Mouse (Mus musculus) hindbrain, postnatal 0 days (tissue): ENCODE results near the gene Rab5if. TPM values are rescaled to one million over a fixed set of nuclear protein-coding genes. Genes with fewer than 3 reads are reported as not detected.
"Not testable (repeated sequence)": the region's sequence is repeated elsewhere in the genome, so short reads cannot be mapped to it uniquely, and the experiment has no call there.

Experiments used
- ATAC-seq: fragments of 200-750 bp; cut with Nextera tagmentation; 2 replicates; pipeline ENCODE4 v1.8.0; 2017; ENCODE audit warnings: mild to moderate bottlenecking, moderate TSS enrichment, moderate library complexity
- DNase-seq: peaks from one replicate; pipeline ENCODE4 v3.0.0-alpha.2; 2015; ENCODE audit warnings: low spot score
- H3K27ac ChIP-seq: fragments of 300-500 bp; sonication (generic); 2 replicates; pipeline ENCODE4 v1.5.1; 2014; ENCODE audit warnings: mild to moderate bottlenecking
- H3K27me3 ChIP-seq: fragments of 300-500 bp; sonication (generic); 2 replicates; pipeline ENCODE4 v1.6.1; 2014; ENCODE audit warnings: low read length, mixed read lengths; ENCODE audit not compliant: insufficient read depth
- H3K36me3 ChIP-seq: fragments of 300-500 bp; sonication (generic); 2 replicates; pipeline ENCODE4 v1.6.1; 2014; ENCODE audit warnings: low read length, mixed read lengths; ENCODE audit not compliant: insufficient read depth
- H3K4me1 ChIP-seq: fragments of 300-500 bp; sonication (generic); 2 replicates; pipeline ENCODE4 v1.6.1; 2014; ENCODE audit warnings: antibody characterized with exemption, low read length, mixed read lengths; ENCODE audit not compliant: insufficient read depth
- H3K4me2 ChIP-seq: fragments of 300-500 bp; sonication (generic); 2 replicates; pipeline ENCODE4 v1.6.1; 2014; ENCODE audit warnings: low read depth, mild to moderate bottlenecking, low read length, moderate library complexity, mixed read lengths
- H3K4me3 ChIP-seq: fragments of 300-500 bp; sonication (generic); 2 replicates; pipeline ENCODE4 v1.5.1; 2014; ENCODE audit warnings: low read length
- H3K9ac ChIP-seq: fragments of 300-500 bp; sonication (generic); replicated peaks from 2 replicates; pipeline ENCODE4 v1.6.1; 2014; ENCODE audit warnings: mild to moderate bottlenecking, low read length, moderate library complexity, mixed read lengths
- H3K9me3 ChIP-seq: fragments of 300-500 bp; sonication (generic); 2 replicates; pipeline ENCODE4 v1.6.1; 2016; ENCODE audit warnings: low read length, mixed read lengths
- CTCF ChIP-seq: IDR thresholded peaks from 2 replicates; pipeline ENCODE4 v1.5.1; 2016; ENCODE audit warnings: antibody characterized with exemption, control low read depth, low read depth
- WGBS: fragments of 180-500 bp; shearing (Covaris S2); extraction: QIAGEN DNeasy Blood & Tissue Kit; methylation state at CpG from one replicate; pipeline ENCODE4 v1.1.7; 2014; 5-methylcytosine and 5-hydroxymethylcytosine counted together
- polyA plus RNA-seq: library from polyadenylated mRNA; unstranded; fragments of >200 nt; fragmentation: Nextera tagmentation; extraction: Ambion mirVana; gene quantifications from 2 replicates; pipeline ENCODE4 v1.2.1, GENCODE M21; 2015
- total RNA-seq: library from RNA; depleted of rRNA; stranded (reverse); fragments of >200 nt; gene quantifications from 2 replicates; pipeline ENCODE4 v1.2.3, GENCODE M21; 2014

The Rab5if gene
- total and polyA plus RNA-seq, 2 experiments from 2014 or later, result 135 to 158 TPM

DNA sequence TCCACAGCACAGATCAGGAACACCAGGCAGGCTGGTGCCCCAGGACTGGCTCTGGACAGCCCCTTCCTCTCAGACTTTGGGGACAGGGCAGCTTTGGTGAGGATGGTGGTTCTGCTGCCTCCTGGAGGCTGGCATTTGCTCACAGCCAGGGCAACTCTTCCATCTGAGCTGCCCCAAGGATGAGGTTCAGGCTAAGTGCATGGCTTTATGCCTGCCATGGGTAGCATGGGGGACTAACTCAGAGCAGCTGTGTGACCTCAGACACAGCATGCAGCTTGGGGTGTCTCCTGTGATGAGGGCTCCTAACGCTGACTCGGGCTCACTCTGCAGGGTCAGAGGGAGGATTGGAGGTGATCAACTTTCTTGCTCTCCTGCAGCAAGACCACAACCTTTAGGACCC lies 22.7 kb downstream of the Rab5if start:
- H3K27ac ChIP-seq, DNase-seq, H3K4me1 ChIP-seq, H3K4me3 ChIP-seq, H3K27me3 ChIP-seq, H3K9ac ChIP-seq, ATAC-seq, H3K9me3 ChIP-seq, H3K36me3 ChIP-seq, H3K4me2 ChIP-seq: not testable (repeated sequence)
- WGBS, result 80% methylated on average over 2 of the region's 2 CpGs
- TF ChIP-seq CTCF, result peak; percentile 29

DNA sequence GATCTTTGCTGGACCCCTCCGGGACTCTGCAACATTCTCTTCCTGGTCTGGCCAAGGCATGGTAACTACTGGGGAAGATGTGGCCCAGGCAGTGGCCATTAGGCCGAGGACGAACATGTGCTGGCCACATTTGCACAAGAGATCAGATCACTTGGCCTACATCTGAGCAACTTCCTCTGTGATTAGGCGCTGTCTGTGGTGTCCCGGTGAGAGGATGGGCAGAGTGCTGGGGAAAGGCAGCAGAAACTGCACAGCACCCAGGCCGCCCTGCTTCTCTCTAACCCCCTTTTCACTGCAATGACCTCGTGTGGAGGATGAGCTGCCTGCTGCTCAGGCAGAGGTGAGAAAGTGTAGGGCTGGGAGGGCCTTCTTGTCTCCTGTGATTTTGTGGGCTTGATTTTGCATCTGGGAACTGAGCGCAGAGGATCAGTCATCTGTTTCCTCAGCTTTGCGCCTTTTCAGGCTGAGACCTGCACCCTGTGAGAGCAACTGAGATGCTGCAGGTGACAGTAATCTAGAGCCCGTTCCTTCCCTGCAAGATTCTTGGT lies 23.2 kb downstream of the Rab5if start:
- WGBS, result 86% methylated on average over 10 of the region's 10 CpGs
- no peak overlapping the region for H3K27ac ChIP-seq
- no peak overlapping the region for H3K9ac ChIP-seq
- TF ChIP-seq CTCF, result no peak
- H3K4me1 ChIP-seq, result no peaks in the 10 kb centered on the region
- DNase-seq, result no peak
- H3K27me3 ChIP-seq, result no peaks in the 10 kb centered on the region
- no peaks in the 10 kb centered on the region for H3K9me3 ChIP-seq
- no peak overlapping the region for H3K4me2 ChIP-seq
- H3K36me3 ChIP-seq, result no peaks in the 10 kb centered on the region
- no peak overlapping the region for H3K4me3 ChIP-seq
- ATAC-seq, result no peak

DNA sequence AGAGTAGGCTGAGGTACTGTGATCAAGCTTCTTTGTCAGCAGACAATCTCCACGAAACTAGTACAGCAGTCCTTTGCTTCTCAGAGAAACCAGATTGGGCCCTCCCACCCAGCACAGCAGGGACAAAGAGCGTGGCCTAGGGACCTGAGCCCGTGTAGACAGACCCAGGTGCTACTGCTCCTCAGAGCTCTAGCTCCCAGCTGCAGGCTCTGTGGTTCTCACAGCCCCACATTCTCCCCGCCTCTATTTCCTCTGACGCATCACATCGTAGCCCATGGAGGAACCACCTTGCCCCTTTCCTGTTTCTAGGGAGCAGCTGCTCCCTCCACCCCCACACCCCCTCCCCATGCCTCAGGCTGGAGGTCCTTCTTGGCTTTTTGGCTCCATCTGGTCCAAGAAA lies 24.1 kb downstream of the Rab5if start, which contains the start of gene Sla2:
Gene Sla2, minus strand, starts transcription at position 176 of the 400 bp plus-strand sequence.
- DNase-seq (no peak), ATAC-seq (no peak)
- no peak for TF ChIP-seq CTCF
- Histone ChIP-seq H3K4me1 (no peaks in the 10 kb centered on the region), H3K27me3 (no peaks in the 10 kb centered on the region), H3K4me2 (no peak within 1 kb of the TSS), H3K9ac (no peak within 1 kb of the TSS), H3K9me3 (no peaks in the 10 kb centered on the region), H3K4me3 (no peak within 1 kb of the TSS), H3K36me3 (no peaks in the 10 kb centered on the region), H3K27ac (no peak within 1 kb of the TSS)
- 71% methylated on average over 6 of the region's 6 CpGs for WGBS

DNA sequence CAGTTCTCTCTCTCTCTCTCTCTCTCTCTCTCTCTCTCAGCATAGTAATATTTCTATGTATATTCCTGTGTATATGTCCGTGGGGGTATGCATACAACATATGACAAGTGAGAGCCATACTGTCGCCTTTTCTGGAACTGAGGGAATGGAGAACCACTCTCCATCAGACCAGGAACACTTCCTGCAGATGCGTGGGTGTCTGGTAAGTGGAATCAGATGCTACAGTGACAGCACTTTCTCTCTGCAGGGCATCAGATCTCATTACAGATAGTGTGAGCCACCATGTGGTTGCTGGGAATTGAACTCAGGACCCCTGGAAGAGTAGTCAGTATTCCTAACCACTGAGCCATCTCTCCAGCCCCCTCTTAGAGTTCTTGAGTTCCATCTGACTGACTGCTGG lies 25.6 kb downstream of the Rab5if start:
- Histone ChIP-seq H3K36me3 (no peaks in the 10 kb centered on the region), H3K27ac (no peak overlapping the region), H3K4me1 (peaks cover 4% of the 10 kb centered on the region), H3K9ac (no peak overlapping the region), H3K27me3 (no peaks in the 10 kb centered on the region), H3K9me3 (no peaks in the 10 kb centered on the region), H3K4me3 (no peak overlapping the region), H3K4me2 (no peak overlapping the region)
- no peak for DNase-seq
- WGBS, result 80% methylated on average over 3 of the region's 3 CpGs
- TF ChIP-seq CTCF, result no peak
- no peak for ATAC-seq

DNA sequence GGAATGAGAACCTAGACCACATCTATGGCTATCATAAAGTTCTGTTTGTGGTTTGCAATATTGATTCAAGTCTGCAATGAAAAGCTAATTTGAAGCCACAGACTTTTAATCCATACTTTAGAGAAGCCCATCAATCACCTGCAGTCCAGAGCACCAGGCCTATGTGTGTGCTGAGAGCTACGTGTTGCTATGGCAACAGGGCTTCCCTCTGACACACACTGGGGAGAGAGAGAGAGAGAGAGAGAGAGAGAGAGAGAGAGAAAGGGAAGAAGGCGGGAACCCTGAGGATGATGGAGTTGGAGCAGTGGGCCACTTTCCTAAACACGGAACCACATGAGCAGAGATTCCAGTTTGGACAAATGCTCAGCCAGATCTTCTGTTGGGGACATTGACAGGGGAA lies 29.3 kb downstream of the Rab5if start:
- Histone ChIP-seq H3K4me2 (no peak overlapping the region), H3K27me3 (no peaks in the 10 kb centered on the region), H3K27ac (no peak overlapping the region), H3K9ac (no peak overlapping the region), H3K9me3 (no peaks in the 10 kb centered on the region), H3K36me3 (no peaks in the 10 kb centered on the region), H3K4me3 (no peak overlapping the region), H3K4me1 (peaks cover 4% of the 10 kb centered on the region)
- WGBS, result 16% methylated on average over 3 of the region's 3 CpGs
- DNase-seq, result peak; percentile 70
- no peak for TF ChIP-seq CTCF
- ATAC-seq, result peak; percentile 55; the same call in 1 of the 2 replicates

DNA sequence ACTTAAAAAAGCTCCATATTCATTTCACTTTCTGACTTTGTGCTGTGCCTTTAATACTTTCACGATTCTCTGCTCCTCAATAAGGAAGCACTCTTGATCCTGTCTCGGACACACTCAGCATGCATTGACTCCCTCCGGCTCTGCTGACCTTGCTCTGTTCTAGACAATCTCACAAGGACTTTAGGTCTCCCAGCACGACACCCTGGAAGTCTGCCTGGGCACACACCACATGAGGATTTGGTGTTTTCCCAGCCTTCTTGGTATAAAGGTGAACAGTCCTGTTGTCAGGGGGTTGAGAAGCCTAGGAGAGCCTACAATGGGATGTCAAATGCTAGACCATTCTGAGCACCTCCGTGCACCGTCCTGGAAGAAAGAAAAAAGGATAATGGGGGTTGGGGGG lies 29.9 kb downstream of the Rab5if start:
- DNase-seq (no peak), ATAC-seq (no peak)
- H3K4me1 ChIP-seq, result peaks cover 4% of the 10 kb centered on the region
- no peak overlapping the region for H3K9ac ChIP-seq
- no peak overlapping the region for H3K4me2 ChIP-seq
- no peaks in the 10 kb centered on the region for H3K27me3 ChIP-seq
- H3K27ac ChIP-seq, result no peak overlapping the region
- H3K4me3 ChIP-seq, result no peak overlapping the region
- TF ChIP-seq CTCF, result no peak
- WGBS, result 57% methylated on average over 6 of the region's 6 CpGs
- no peaks in the 10 kb centered on the region for H3K9me3 ChIP-seq
- no peaks in the 10 kb centered on the region for H3K36me3 ChIP-seq

DNA sequence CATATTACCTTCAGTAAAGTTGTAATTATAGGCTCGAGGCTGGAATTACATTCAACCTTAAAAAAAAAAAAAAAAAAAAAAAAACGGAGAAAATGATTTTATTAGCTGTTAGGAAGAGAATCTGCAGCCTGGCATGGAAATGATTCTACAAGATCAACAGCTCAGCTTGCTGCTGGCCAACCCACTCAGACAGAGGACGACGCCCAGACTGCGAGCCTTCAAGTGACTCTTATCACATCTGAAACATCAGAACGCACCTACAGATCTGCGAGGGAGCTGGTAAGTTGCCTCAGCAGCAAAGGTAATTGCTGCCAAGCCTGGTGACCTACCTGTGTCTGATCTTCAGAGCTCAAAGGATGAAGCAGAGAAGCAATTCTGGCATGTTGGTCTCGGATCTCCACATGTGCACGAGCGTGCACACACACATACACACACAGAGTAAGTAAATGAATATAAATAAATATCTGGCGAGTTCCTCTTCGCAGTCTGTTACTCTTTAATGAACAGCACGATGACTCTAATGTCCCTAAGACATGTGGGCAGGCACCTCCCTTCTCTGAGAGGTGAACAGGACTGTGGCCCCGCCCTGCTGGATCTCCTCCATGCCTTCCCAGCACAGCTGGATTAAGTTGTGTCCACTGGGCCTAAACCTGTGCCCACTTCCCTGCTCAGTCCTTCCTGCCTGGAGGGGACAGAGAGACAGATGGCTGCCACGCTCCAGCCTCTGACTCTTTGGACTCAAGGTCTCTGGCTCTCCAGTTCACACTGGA lies 31.8 kb downstream of the Rab5if start:
- H3K4me1 ChIP-seq, result peaks cover 4% of the 10 kb centered on the region
- no peak overlapping the region for H3K27ac ChIP-seq
- DNase-seq (no peak), ATAC-seq (no peak)
- H3K27me3 ChIP-seq, result no peaks in the 10 kb centered on the region
- no peaks in the 10 kb centered on the region for H3K36me3 ChIP-seq
- H3K4me2 ChIP-seq, result no peak overlapping the region
- WGBS, result 83% methylated on average over 15 of the region's 15 CpGs
- no peaks in the 10 kb centered on the region for H3K9me3 ChIP-seq
- no peak overlapping the region for H3K9ac ChIP-seq
- H3K4me3 ChIP-seq, result no peak overlapping the region
- TF ChIP-seq CTCF, result no peak
